Mouse (Mus musculus) lung, embryonic 16.5 days (tissue): ENCODE data around the gene Prmt1. TPM values are rescaled to one million over a fixed set of nuclear protein-coding genes. Genes with fewer than 3 reads are reported as not detected.
"Not testable (repeated sequence)": the region's sequence is repeated elsewhere in the genome, so short reads cannot be mapped to it uniquely, and the experiment has no call there.

Experiments
- ATAC-seq: fragments of 200-750 bp; cut with Nextera tagmentation; 2 replicates; pipeline ENCODE4 v1.8.0; 2017; ENCODE audit warnings: low read depth, mild to moderate bottlenecking, moderate library complexity
- H3K27ac ChIP-seq: fragments of 300-500 bp; sonication (generic); 2 replicates; pipeline ENCODE4 v1.5.1; 2014; ENCODE audit warnings: mild to moderate bottlenecking, control low read depth, low read length
- H3K27me3 ChIP-seq: fragments of 300-500 bp; sonication (generic); 2 replicates; pipeline ENCODE4 v1.6.1; 2014; ENCODE audit warnings: low read depth, low read length, mixed read lengths; ENCODE audit not compliant: control insufficient read depth, insufficient read depth
- H3K36me3 ChIP-seq: fragments of 300-500 bp; sonication (generic); 2 replicates; pipeline ENCODE4 v1.6.1; 2014; ENCODE audit warnings: low read length; ENCODE audit not compliant: control insufficient read depth, insufficient read depth
- H3K4me1 ChIP-seq: fragments of 300-500 bp; sonication (generic); replicated peaks from 2 replicates; pipeline ENCODE4 v1.6.1; 2014; ENCODE audit warnings: low read length, mixed read lengths; ENCODE audit not compliant: control insufficient read depth, insufficient read depth
- H3K4me2 ChIP-seq: fragments of 300-500 bp; sonication (generic); 2 replicates; pipeline ENCODE4 v1.6.1; 2014; ENCODE audit warnings: low read depth, low read length, control low read depth
- H3K4me3 ChIP-seq: fragments of 300-500 bp; sonication (generic); 2 replicates; pipeline ENCODE4 v1.5.1; 2014; ENCODE audit warnings: mild to moderate bottlenecking, low read length, control low read depth
- H3K9ac ChIP-seq: fragments of 300-500 bp; sonication (generic); 2 replicates; pipeline ENCODE4 v1.6.1; 2014; ENCODE audit warnings: low read length, control low read depth
- H3K9me3 ChIP-seq: fragments of 300-500 bp; sonication (generic); 2 replicates; pipeline ENCODE4 v1.6.1; 2016; ENCODE audit warnings: low read length; ENCODE audit not compliant: control insufficient read depth
- WGBS: fragments of 180-500 bp; shearing (Covaris S2); extraction: QIAGEN DNeasy Blood & Tissue Kit; methylation state at CpG from one replicate; pipeline ENCODE4 v1.1.7; 2014; 5-methylcytosine and 5-hydroxymethylcytosine counted together
- polyA plus RNA-seq: library from polyadenylated mRNA; unstranded; fragments of >200 nt; fragmentation: Nextera tagmentation; extraction: Ambion mirVana; gene quantifications from 2 replicates; pipeline ENCODE4 v1.2.1, GENCODE M21; 2015

The Prmt1 gene
- polyA plus RNA-seq, 1 experiment from 2014 or later, result 457 TPM

DNA sequence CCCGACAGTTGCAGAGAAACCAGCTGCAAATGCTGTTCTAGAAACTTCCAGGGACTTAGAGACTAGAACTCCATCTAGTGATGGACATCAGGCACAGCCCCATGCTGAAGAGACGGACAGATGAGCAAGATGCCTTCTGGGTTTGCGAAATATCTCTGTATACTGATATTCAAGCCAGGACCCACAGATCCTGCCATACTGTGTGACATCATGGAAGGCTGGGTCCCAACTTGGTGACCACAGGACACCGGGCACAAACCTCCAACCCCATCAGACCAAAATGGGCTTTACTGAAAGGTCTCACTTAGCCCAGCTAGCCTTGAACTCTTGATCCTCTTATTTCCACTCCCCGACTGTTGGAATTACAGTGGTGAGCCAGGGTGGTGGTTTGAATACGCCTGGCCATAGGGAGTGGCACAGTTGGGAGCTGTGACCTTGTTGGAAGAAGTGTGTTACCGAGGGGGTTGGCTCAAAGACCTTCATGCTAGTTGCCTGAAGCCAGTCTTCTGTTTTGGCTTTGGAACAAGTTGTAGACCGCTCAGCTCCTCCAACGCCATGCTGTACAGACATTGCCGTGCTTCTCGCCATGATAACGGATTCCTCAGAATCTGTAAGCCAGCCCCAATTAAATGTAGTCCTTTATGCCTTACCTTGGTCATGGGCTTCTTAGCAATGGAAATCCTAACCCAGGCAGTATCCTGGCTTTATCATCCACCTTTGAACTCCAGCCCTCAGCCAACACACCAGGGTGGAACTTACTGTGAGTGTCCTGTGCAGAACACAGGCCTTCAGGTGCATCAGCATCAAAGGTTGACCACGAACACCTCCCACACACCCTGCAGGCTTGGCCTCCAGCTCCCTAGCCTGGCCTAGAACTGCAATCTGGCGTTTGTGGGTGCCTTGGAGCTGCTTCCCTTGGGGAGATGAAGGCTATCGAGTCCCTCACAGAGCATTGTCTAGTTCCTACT lies 38.2 kb upstream of the Prmt1 start:
- no peak overlapping the region for H3K9ac ChIP-seq
- WGBS, result 81% methylated on average over 15 of the region's 15 CpGs
- H3K27me3 ChIP-seq, result no peaks in the 10 kb centered on the region
- H3K9me3 ChIP-seq, result no peaks in the 10 kb centered on the region
- H3K4me3 ChIP-seq, result no peak overlapping the region
- no peak overlapping the region for H3K27ac ChIP-seq
- H3K4me2 ChIP-seq, result no peak overlapping the region
- H3K4me1 ChIP-seq, result no peaks in the 10 kb centered on the region; the same call in 1 of the 2 replicates
- ATAC-seq, result no peak
- H3K36me3 ChIP-seq, result peaks cover 17% of the 10 kb centered on the region

DNA sequence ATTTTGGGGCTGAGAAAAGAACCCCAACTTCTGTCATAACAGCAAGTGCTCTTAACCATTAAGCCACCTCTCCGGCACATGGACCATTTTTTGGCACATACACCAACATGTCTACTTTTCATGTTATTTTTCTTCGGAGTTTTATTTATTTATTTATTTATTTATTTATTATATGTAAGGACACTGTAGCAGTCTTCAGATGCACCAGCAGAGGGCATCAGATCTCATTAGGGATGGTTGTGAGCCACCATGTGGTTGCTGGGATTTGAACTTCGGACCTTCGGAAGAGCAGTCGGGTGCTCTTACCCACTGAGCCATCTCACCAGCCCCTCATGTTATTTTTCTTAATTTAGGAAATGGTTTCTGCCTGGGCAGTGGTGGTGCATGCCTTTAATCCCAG lies 37.3 kb upstream of the Prmt1 start:
- H3K4me1 ChIP-seq, H3K4me2 ChIP-seq, ATAC-seq, H3K4me3 ChIP-seq, H3K27me3 ChIP-seq, H3K9ac ChIP-seq, H3K27ac ChIP-seq, H3K9me3 ChIP-seq: not testable (repeated sequence)
- WGBS, result 76% methylated on average over 5 of the region's 5 CpGs
- peaks cover 12% of the 10 kb centered on the region for H3K36me3 ChIP-seq

GRCm38 (mm10) chr7:45020225-45020624 lies 33.9 kb upstream of the Prmt1 start:
- no peaks in the 10 kb centered on the region for H3K9me3 ChIP-seq
- no peak for ATAC-seq
- H3K4me1 ChIP-seq, result peaks cover 11% of the 10 kb centered on the region
- H3K4me2 ChIP-seq, result no peak overlapping the region
- 59% methylated on average over 9 of the region's 9 CpGs for WGBS
- H3K27me3 ChIP-seq, result no peaks in the 10 kb centered on the region
- no peaks in the 10 kb centered on the region for H3K36me3 ChIP-seq
- no peak overlapping the region for H3K4me3 ChIP-seq
- no peak overlapping the region for H3K27ac ChIP-seq
- H3K9ac ChIP-seq, result no peak overlapping the region

GRCm38 (mm10) chr7:45019031-45019571 lies 32.7 kb upstream of the Prmt1 start:
- peak overlapping the region; percentile 91 for H3K27ac ChIP-seq
- 27% methylated on average over 8 of the region's 8 CpGs for WGBS
- peak overlapping the region; percentile 58 for H3K9ac ChIP-seq
- no peaks in the 10 kb centered on the region for H3K36me3 ChIP-seq
- peak overlapping the region; percentile 73 for H3K4me2 ChIP-seq
- H3K4me1 ChIP-seq, result peaks cover 19% of the 10 kb centered on the region
- ATAC-seq, result no peak
- no peaks in the 10 kb centered on the region for H3K9me3 ChIP-seq
- no peaks in the 10 kb centered on the region for H3K27me3 ChIP-seq
- peak overlapping the region; percentile 87 for H3K4me3 ChIP-seq

- Histone ChIP-seq H3K4me3 (peak within 1 kb of the TSS; percentile 87), H3K27ac (peak within 1 kb of the TSS; percentile 100), H3K4me2 (peak within 1 kb of the TSS; percentile 73), H3K9ac (peak within 1 kb of the TSS; percentile 78), H3K4me1 (peaks cover 19% of the 10 kb centered on the region), H3K27me3 (no peaks in the 10 kb centered on the region), H3K9me3 (no peaks in the 10 kb centered on the region), H3K36me3 (peaks cover 4% of the 10 kb centered on the region)
- whole genome bisulfite sequencing, result under 1% methylated on average over 32 of the region's 36 CpGs
- peak; percentile 90 for ATAC-seq
Observed at GRCm38 (mm10) chr7:45017242-45018061, 31.1 kb upstream of the Prmt1 start, which contains the start of gene Rras. Rras (plus strand) TSS chr7:45017961.

DNA sequence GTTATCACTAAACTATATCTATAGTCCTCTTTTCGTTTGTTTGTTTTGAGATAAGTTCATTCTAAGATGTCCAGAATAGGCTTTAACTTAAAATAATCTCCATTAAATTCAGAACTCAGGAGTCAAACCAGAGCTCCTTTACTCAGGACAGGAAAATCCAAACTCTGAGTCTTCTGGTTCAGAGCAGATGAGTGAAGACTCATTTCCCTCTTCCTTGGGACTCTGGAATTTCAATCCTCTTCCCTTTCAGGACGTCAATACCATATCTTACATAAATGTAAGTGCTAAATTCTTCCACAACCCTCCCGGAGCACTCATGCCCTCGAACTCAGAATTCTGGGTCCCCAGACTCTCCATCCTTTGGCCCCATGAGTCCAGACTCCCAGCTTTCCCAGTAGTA lies 30.4 kb upstream of the Prmt1 start:
- 1% methylated on average over 4 of the region's 4 CpGs for WGBS
- H3K9me3 ChIP-seq, result no peaks in the 10 kb centered on the region

DNA sequence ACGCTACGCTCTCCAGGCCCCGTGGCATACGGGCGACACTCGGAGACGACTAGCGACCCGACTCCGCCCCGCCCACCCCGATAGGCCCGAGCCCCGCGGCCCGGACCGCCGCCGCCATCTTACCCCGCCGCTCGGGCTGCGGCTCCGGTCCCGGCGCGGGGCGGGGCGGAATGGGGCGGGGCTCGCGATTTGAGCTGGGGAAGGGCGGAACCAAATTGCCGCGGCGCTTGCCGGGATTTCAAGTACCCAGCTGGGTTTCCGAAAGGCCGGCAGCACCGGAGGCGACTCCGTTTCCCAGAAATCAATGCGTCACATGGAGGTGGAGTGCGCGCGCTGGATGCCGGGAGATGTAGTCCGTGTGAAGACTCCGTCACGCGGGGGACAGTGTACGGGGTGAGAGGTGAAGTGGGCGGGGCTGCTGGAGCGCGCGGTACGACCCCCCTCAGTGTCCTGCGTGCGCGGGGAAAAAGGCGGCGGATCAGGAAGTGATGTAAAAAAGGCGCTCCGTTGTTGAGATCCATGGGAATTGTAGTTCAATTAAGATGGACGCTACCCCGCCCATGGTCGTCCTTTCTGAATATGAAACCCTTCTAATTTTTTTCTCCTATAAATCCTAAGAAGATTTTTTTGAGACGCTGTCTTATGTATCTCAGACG lies 29.7 kb upstream of the Prmt1 start, which contains the start of gene Scaf1:
Gene Scaf1 (minus strand): TSS at position 407 of the 656 bp plus-strand sequence.
- Histone ChIP-seq H3K36me3 (peaks cover 16% of the 10 kb centered on the region), H3K4me2 (peak within 1 kb of the TSS; percentile 79), H3K4me1 (peaks cover 19% of the 10 kb centered on the region), H3K9me3 (no peaks in the 10 kb centered on the region), H3K27ac (peak within 1 kb of the TSS; percentile 100), H3K9ac (peak within 1 kb of the TSS; percentile 97), H3K27me3 (no peaks in the 10 kb centered on the region), H3K4me3 (peak within 1 kb of the TSS; percentile 87)
- ATAC-seq, result peak; percentile 87
- under 1% methylated on average over 67 of the region's 69 CpGs for WGBS

More for the DNA sequence above, 30.4 kb upstream of the Prmt1 start:
- Histone ChIP-seq H3K27me3 (no peaks in the 10 kb centered on the region), H3K9ac (peak overlapping the region; percentile 68), H3K4me1 (peaks cover 19% of the 10 kb centered on the region), H3K4me2 (peak overlapping the region; percentile 73), H3K4me3 (peak overlapping the region; percentile 87), H3K27ac (peak overlapping the region; percentile 100), H3K36me3 (peaks cover 10% of the 10 kb centered on the region)
- no peak for ATAC-seq

GRCm38 (mm10) chr7:45015344-45015956 lies 29.1 kb upstream of the Prmt1 start:
- peak overlapping the region; percentile 79 for H3K4me2 ChIP-seq
- WGBS, result 0% methylated on average over 20 of the region's 20 CpGs
- H3K27me3 ChIP-seq, result no peaks in the 10 kb centered on the region

More at GRCm38 (mm10) chr7:45015344-45015956, 29.1 kb upstream of the Prmt1 start:
- H3K4me1 ChIP-seq, result peaks cover 19% of the 10 kb centered on the region
- H3K27ac ChIP-seq, result peak overlapping the region; percentile 85
- H3K9me3 ChIP-seq, result no peaks in the 10 kb centered on the region
- H3K36me3 ChIP-seq, result peaks cover 16% of the 10 kb centered on the region
- H3K9ac ChIP-seq, result peak overlapping the region; percentile 97
- ATAC-seq, result no peak
- H3K4me3 ChIP-seq, result peak overlapping the region; percentile 87
